Mouse (Mus musculus): Measurements from ENCODE around the gene Ergic3.

The Ergic3 gene

GRCm38 (mm10) chr2:156007888-156008532 is at the start of gene Ergic3, which contains the start of gene 6430550D23Rik:
Gene Ergic3, plus strand, starts transcription at chr2:156008045.
Gene 6430550D23Rik, minus strand, starts transcription at chr2:156007977.
- peak; percentile 99 to 100 for DNase-seq

GRCm38 (mm10) chr2:155959981-155960380 is 47.9 kb upstream of the Ergic3 start:
- no peak for DNase-seq

- peak; percentile 24 to 29 for DNase-seq
Observed at GRCm38 (mm10) chr2:155961862-155962261, 46.0 kb upstream of the Ergic3 start.

- no peak for DNase-seq
Observed at GRCm38 (mm10) chr2:155962991-155963390, 44.9 kb upstream of the Ergic3 start.

- DNase-seq = no peak
Observed at GRCm38 (mm10) chr2:155973348-155973747, 34.5 kb upstream of the Ergic3 start.

- peak; percentile 30 to 37 for DNase-seq
Observed at GRCm38 (mm10) chr2:155974087-155974731, 33.6 kb upstream of the Ergic3 start.

- DNase-seq = peak; percentile 79 to 83
Observed at GRCm38 (mm10) chr2:155979328-155979991, 28.4 kb upstream of the Ergic3 start.

GRCm38 (mm10) chr2:155985776-155986175 is 22.1 kb upstream of the Ergic3 start:
- DNase-seq = no peak

- DNase-seq = no peak
Observed at GRCm38 (mm10) chr2:155987131-155987530, 20.7 kb upstream of the Ergic3 start.

- DNase-seq = no peak
Observed at GRCm38 (mm10) chr2:155989085-155989484, 18.8 kb upstream of the Ergic3 start.

GRCm38 (mm10) chr2:155991151-155991550 is 16.7 kb upstream of the Ergic3 start:
- no peak for DNase-seq

GRCm38 (mm10) chr2:155991863-155992321 is 16.0 kb upstream of the Ergic3 start:
- no peak for DNase-seq

GRCm38 (mm10) chr2:156005393-156005792 is 2.5 kb upstream of the Ergic3 start:
- DNase-seq = peak; percentile 45 to 52

GRCm38 (mm10) chr2:156018106-156018505 is 10.3 kb downstream of the Ergic3 start:
- no peak for DNase-seq

- DNase-seq = no peak
Observed at GRCm38 (mm10) chr2:156021219-156021618, 13.4 kb downstream of the Ergic3 start.

- no peak for DNase-seq
Observed at GRCm38 (mm10) chr2:156021765-156022164, 13.9 kb downstream of the Ergic3 start.

GRCm38 (mm10) chr2:156025482-156025881 is 17.6 kb downstream of the Ergic3 start:
- DNase-seq = no peak

- no peak for DNase-seq
Observed at GRCm38 (mm10) chr2:156039390-156039789, 31.5 kb downstream of the Ergic3 start.

- DNase-seq = no peak
Observed at GRCm38 (mm10) chr2:156042903-156043302, 35.1 kb downstream of the Ergic3 start.

- DNase-seq = peak; percentile 21 to 29
Observed at GRCm38 (mm10) chr2:156047929-156048328, 40.1 kb downstream of the Ergic3 start.

GRCm38 (mm10) chr2:156052816-156053215 is 45.0 kb downstream of the Ergic3 start, which contains the start of gene Fer1l4:
Gene Fer1l4, minus strand, starts transcription at chr2:156052947.
- DNase-seq = no peak

- peak; percentile 92 for DNase-seq
Observed at GRCm38 (mm10) chr2:156065099-156066041, 57.5 kb downstream of the Ergic3 start, which contains the start of gene Spag4. Gene Spag4, plus strand, starts transcription at chr2:156065175.

Data from B cell, adult 2 months (primary cell).